Mouse (Mus musculus) kidney, adult 18-20 months (tissue): Measurements from ENCODE around the gene 9930021J03Rik.

Experiments
- DNase-seq: peaks from one replicate; pipeline ENCODE4 v3.0.0; 2021

The 9930021J03Rik gene

GRCm38 (mm10) chr19:29805101-29805916 is 480 bp downstream of the 9930021J03Rik start:
- peak; percentile 76 for DNase-seq

GRCm38 (mm10) chr19:29803946-29804345 is 1.8 kb downstream of the 9930021J03Rik start:
- DNase-seq = no peak

- DNase-seq = no peak
Measured at GRCm38 (mm10) chr19:29797371-29797770, 8.4 kb downstream of the 9930021J03Rik start.

- no peak for DNase-seq
Measured at GRCm38 (mm10) chr19:29787997-29788396, 17.8 kb downstream of the 9930021J03Rik start.

- no peak for DNase-seq
Measured at GRCm38 (mm10) chr19:29782914-29783313, 22.9 kb downstream of the 9930021J03Rik start.

- DNase-seq = no peak
Measured at GRCm38 (mm10) chr19:29753939-29754338, 51.9 kb downstream of the 9930021J03Rik start.

GRCm38 (mm10) chr19:29750994-29751393 is 54.8 kb downstream of the 9930021J03Rik start:
- DNase-seq = no peak

- DNase-seq = no peak
Measured at GRCm38 (mm10) chr19:29743531-29743930, 62.3 kb downstream of the 9930021J03Rik start.

- DNase-seq = no peak
Measured at GRCm38 (mm10) chr19:29740661-29741060, 65.1 kb downstream of the 9930021J03Rik start.

- DNase-seq = no peak
Measured at GRCm38 (mm10) chr19:29739608-29740007, 66.2 kb downstream of the 9930021J03Rik start.

- DNase-seq = no peak
Measured at GRCm38 (mm10) chr19:29735421-29735820, 70.4 kb downstream of the 9930021J03Rik start.

- DNase-seq = no peak
Measured at GRCm38 (mm10) chr19:29718476-29718875, 87.3 kb downstream of the 9930021J03Rik start.

- no peak for DNase-seq
Measured at GRCm38 (mm10) chr19:29717854-29718253, 87.9 kb downstream of the 9930021J03Rik start.

GRCm38 (mm10) chr19:29713451-29713850 is 92.3 kb downstream of the 9930021J03Rik start:
- no peak for DNase-seq

GRCm38 (mm10) chr19:29709461-29709860 is 96.3 kb downstream of the 9930021J03Rik start:
- DNase-seq = no peak

GRCm38 (mm10) chr19:29708461-29708860 is 97.3 kb downstream of the 9930021J03Rik start:
- DNase-seq = no peak

GRCm38 (mm10) chr19:29708003-29708402 is 97.8 kb downstream of the 9930021J03Rik start:
- no peak for DNase-seq

- DNase-seq = no peak
Measured at GRCm38 (mm10) chr19:29707314-29707898, 98.4 kb downstream of the 9930021J03Rik start.

GRCm38 (mm10) chr19:29704436-29704835 is 101.4 kb downstream of the 9930021J03Rik start:
- no peak for DNase-seq

GRCm38 (mm10) chr19:29701707-29702106 is 104.1 kb downstream of the 9930021J03Rik start:
- no peak for DNase-seq

- DNase-seq = no peak
Measured at GRCm38 (mm10) chr19:29697245-29697874, 108.4 kb downstream of the 9930021J03Rik start, which contains the start of gene Mlana. TSS of gene Mlana (plus strand) at chr19:29697824.

- no peak for DNase-seq
Measured at GRCm38 (mm10) chr19:29696840-29697239, 108.9 kb downstream of the 9930021J03Rik start.

- no peak for DNase-seq
Measured at GRCm38 (mm10) chr19:29696309-29696708, 109.5 kb downstream of the 9930021J03Rik start.

GRCm38 (mm10) chr19:29695071-29695470 is 110.7 kb downstream of the 9930021J03Rik start:
- DNase-seq = no peak
